ENCODE assay signal across 12 mouse cellular contexts in the genomic region with DNA sequence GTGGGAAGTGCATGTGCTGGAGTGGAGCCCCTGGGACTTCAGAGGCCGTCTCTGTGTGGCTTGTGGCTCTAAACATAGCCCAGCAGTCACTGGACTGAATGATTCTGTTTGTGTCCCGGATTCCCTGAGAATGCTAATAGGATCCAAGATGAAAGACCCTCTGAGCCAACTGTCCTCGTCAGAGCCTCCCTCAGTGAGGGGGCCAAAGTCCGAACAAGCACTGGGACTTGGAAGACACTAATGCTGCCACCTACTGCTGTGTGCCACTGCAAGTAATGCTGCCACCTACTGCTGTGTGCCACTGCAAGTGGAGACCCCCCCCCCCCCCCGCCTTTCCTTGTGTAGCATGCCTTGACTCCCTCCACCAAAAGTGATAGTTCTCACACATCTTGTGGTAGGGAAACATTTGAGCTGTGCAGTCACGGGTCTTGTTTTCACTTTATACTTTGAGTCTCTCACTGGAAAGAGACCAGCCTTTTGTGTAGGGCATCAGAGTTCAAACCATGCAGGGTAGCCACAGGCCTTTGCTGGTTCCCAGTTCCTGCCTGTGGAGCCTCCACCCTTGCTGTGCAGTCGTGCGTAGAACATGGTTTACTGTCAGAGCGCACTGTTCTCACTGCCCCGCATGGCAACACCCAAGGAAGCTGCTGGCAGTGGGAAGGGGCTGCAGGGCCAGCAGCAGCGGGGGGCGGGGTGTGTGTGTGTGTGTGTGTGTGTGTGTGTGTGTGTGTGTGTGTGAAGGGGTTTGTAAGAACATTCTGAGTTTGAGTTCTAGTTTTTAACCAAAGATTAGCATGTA. TPM values are rescaled to one million over a fixed set of nuclear protein-coding genes. Genes with fewer than 3 reads are reported as not detected.
DNase-seq lines count a peak whose midpoint lies in the region; ATAC-seq lines count a peak whose summit lies in the region.
"Had no signal": no experiment of that assay in that cellular context is flagged by ENCODE, and none has a peak within 500 bp of the region (broad histone marks: within the 10 kb centered on the region; RNA-seq: fewer than 3 reads in every experiment).

No protein-coding gene starts in this region.

- no peak overlapping the region for H3K9ac ChIP-seq in hindbrain, embryonic 14.5 days

- no peaks in the 10 kb centered on the region; the same call in 1 of the 2 replicates for H3K4me1 ChIP-seq in hindbrain, embryonic 14.5 days (replicated peaks; ENCODE audit: control insufficient read depth, insufficient read depth, low read length)
- H3K4me1 ChIP-seq in hindbrain, embryonic 10.5 days (replicated peaks), result peaks cover 10% of the 10 kb centered on the region; the same call in 1 of the 2 replicates

- no peak for ATAC-seq in hindbrain, embryonic 14.5 days (ENCODE audit: low FRiP score)

- no peaks in the 10 kb centered on the region for H3K9me3 ChIP-seq in hindbrain, embryonic 14.5 days (ENCODE audit: control insufficient read depth, low read length)
- H3K9me3 ChIP-seq in hindbrain, embryonic 10.5 days, result no peaks in the 10 kb centered on the region

- H3K4me2 ChIP-seq in hindbrain, embryonic 14.5 days (replicated peaks), result no peak overlapping the region

- DNase-seq in hindbrain, embryonic 14.5 days (ENCODE audit: low spot score), result no peak
- DNase-seq in hindbrain, embryonic 10.5 days (ENCODE audit: low spot score), result no peak
- DNase-seq in right cerebral cortex, adult 18-20 months, result peak; percentile 52
- DNase-seq in right cerebral cortex, postnatal 25 days, result no peak
- DNase-seq in kidney, postnatal 25 days, result peak; percentile 57 to 79
- DNase-seq in thymus, postnatal 25 days, result peak; percentile 55
- DNase-seq in ovary, postnatal 36 days (ENCODE audit: low spot score), result no peak
- DNase-seq in heart, adult 18-20 months, result no peak
- DNase-seq: adrenal gland, adult 2 months; heart, postnatal 4 days had no signal

- H3K27me3 ChIP-seq in hindbrain, embryonic 14.5 days (ENCODE audit: control insufficient read depth, insufficient read depth, low read length), result no peaks in the 10 kb centered on the region
- no peaks in the 10 kb centered on the region for H3K27me3 ChIP-seq in hindbrain, embryonic 10.5 days (ENCODE audit: insufficient read depth, poor library complexity, severe bottlenecking)
- H3K27me3 ChIP-seq: CH12.LX had no signal

- peaks cover 48% of the 10 kb centered on the region for H3K36me3 ChIP-seq in hindbrain, embryonic 14.5 days (replicated peaks; ENCODE audit: control insufficient read depth, insufficient read depth)
- H3K36me3 ChIP-seq in hindbrain, embryonic 10.5 days, result peaks cover 51% of the 10 kb centered on the region

- H3K4me3 ChIP-seq in hindbrain, embryonic 14.5 days (replicated peaks; ENCODE audit: low read length), result no peak overlapping the region
- H3K4me3 ChIP-seq in hindbrain, embryonic 10.5 days, result no peak overlapping the region; the same call in 1 of the 2 replicates

- WGBS in hindbrain, embryonic 14.5 days, result 73% methylated on average over 12 of the region's 12 CpGs
- 80% methylated on average over 12 of the region's 12 CpGs for WGBS in hindbrain, embryonic 10.5 days

- 0 out of 2 replicates have a peak overlapping the region, but pooled peaks have one; percentile 43 for H3K27ac ChIP-seq in hindbrain, embryonic 14.5 days
- H3K27ac ChIP-seq in hindbrain, embryonic 10.5 days, result no peak overlapping the region

RNA-seq across cellular contexts. Expression of a gene that starts 4.2 kb away (rescaled TPM):
- polyA plus RNA-seq in hindbrain, embryonic 14.5 days (2014; fragmentation: Nextera tagmentation; extraction: Ambion mirVana), result 766 and 865 TPM in 2 replicates
- 1,248 and 1,330 TPM in 2 replicates for polyA plus RNA-seq in hindbrain, embryonic 10.5 days (2016; fragmentation: Nextera tagmentation; extraction: Ambion mirVana)
- total RNA-seq in heart, adult 18-20 months (2021), result 100 to 1,000 TPM; 462 to 489 TPM

RNA-seq across cellular contexts. Expression of a gene that starts 19.2 kb away (rescaled TPM):
- 2.2 and 3.3 TPM in 2 replicates for polyA plus RNA-seq in hindbrain, embryonic 14.5 days (2014; fragmentation: Nextera tagmentation; extraction: Ambion mirVana)
- polyA plus RNA-seq in hindbrain, embryonic 10.5 days (2016; fragmentation: Nextera tagmentation; extraction: Ambion mirVana), result 0.12 and 0.63 TPM in 2 replicates
- 1 to 10 TPM in 1 of 2 experiments, under 1 TPM in 1; 0.62 to 1.1 TPM for total RNA-seq in heart, adult 18-20 months (2021)
- total RNA-seq: CH12.LX; megakaryocyte progenitor cell, adult 5-6 weeks had no signal

RNA-seq across cellular contexts. Expression of a gene that starts 35.2 kb away (rescaled TPM):
- 41.6 and 44.1 TPM in 2 replicates for polyA plus RNA-seq in hindbrain, embryonic 14.5 days (2014; fragmentation: Nextera tagmentation; extraction: Ambion mirVana)
- 56.6 and 58.2 TPM in 2 replicates for polyA plus RNA-seq in hindbrain, embryonic 10.5 days (2016; fragmentation: Nextera tagmentation; extraction: Ambion mirVana)
- total RNA-seq in heart, adult 18-20 months (2021), result 10 to 100 TPM; 94.2 to 100.0 TPM

RNA-seq across cellular contexts. Expression of a gene that starts 55.9 kb away (rescaled TPM):
- polyA plus RNA-seq in hindbrain, embryonic 14.5 days (2014; fragmentation: Nextera tagmentation; extraction: Ambion mirVana), result 45.3 and 49.9 TPM in 2 replicates
- 31.4 and 34.3 TPM in 2 replicates for polyA plus RNA-seq in hindbrain, embryonic 10.5 days (2016; fragmentation: Nextera tagmentation; extraction: Ambion mirVana)
- total RNA-seq in heart, adult 18-20 months (2021), result 10 to 100 TPM; 67.7 to 72.7 TPM

Comparison
In these comparisons a context has a peak if more than half of its experiments do, and no peak if none do; other contexts are left out.
1. DNase-seq: peak in right cerebral cortex, adult 18-20 months (single experiment), kidney, postnatal 25 days (2 of 2) and thymus, postnatal 25 days (single experiment); none in hindbrain, embryonic 14.5 days (single experiment), hindbrain, embryonic 10.5 days (single experiment), right cerebral cortex, postnatal 25 days (single experiment), ovary, postnatal 36 days (single experiment) and heart, adult 18-20 months (0 of 2).